Mouse (Mus musculus) lung, postnatal 25 days (tissue): ENCODE results near the gene Dnah10.
"Not testable (repeated sequence)": the region's sequence is repeated elsewhere in the genome, so short reads cannot be mapped to it uniquely, and the experiment has no call there.

Experiments used
- DNase-seq: peaks from one replicate; pipeline ENCODE4 v3.0.0; 2022; ENCODE audit warnings: low spot score

Dnah10 gene

GRCm38 (mm10) chr5:124724997-124725396 lies at the start of gene Dnah10:
TSS of gene Dnah10 (plus strand) at chr5:124725085.
- DNase-seq = no peak

GRCm38 (mm10) chr5:124713741-124714140 lies 11.1 kb upstream of the Dnah10 start:
- DNase-seq = no peak

- DNase-seq = peak; percentile 12
Observed at GRCm38 (mm10) chr5:124715135-124715534, 9.8 kb upstream of the Dnah10 start.

DNA sequence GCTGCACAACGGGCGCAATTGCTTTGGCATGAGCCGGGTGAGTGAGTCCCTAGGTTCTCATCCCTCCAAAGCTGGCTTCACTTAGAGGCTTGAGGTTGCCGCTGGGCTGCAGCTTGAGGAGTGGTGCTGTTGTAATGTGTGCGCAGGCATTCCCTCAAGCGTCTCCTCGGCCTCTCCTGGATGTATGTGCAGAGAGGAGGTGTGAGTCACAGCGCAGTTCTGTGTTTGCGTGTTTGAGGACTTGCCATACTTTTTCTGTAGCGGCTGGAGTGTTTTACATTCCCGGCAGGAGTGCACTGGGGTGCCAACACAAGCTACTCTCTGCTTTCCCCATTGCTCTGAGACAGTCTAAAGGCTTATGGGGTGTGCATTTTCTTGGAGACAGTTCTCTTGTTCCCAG lies 6.9 kb upstream of the Dnah10 start:
- DNase-seq = no peak

DNA sequence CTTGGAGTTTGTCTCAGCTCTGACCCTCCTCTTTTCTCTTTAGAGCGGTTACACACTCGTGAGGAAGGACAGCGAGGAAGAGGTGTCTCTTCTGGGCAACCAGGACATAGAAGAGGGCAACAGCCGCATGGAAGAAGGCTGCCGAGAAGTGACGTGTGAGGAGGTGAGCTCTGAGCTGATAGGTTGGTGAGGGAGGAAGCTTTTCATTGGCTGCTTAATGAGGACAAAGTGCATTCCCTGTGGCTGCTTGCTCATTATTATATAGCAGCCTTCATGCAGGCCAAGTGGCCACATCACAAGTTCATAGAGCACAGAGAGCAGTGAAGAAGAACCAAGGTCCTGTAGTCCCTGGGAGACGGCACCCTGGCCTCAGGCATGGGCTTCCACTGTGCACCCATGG lies 6.5 kb upstream of the Dnah10 start:
- DNase-seq = no peak

GRCm38 (mm10) chr5:124723125-124723524 lies 1.8 kb upstream of the Dnah10 start:
- no peak for DNase-seq

DNA sequence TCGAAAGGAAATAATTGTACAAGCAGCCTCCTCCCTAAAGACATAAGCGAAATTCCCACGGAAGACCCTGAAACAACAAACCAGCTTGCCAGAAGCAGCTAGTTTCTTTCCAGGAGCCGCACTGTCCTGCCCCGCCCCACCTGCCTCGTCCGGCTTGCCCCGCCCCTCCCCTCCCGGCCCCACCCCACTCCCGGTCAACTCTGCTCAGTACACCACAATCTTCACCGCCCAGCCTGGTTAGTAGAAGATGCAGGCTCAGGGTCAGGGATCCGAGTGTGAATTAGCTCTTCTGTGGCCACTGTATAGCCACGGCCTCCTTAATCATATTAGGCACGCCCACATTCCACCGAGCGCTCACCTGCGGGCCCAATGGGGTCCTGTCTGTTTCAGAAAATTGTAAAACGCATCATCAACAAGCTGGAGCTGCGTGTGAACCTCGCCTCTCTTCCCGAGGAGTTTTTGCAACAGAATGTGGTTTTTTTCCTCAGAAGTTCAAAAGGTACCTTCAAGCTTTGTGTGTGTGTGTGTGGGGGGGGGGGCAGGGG lies 4.8 kb downstream of the Dnah10 start:
- no peak for DNase-seq

GRCm38 (mm10) chr5:124733961-124734360 lies 9.1 kb downstream of the Dnah10 start:
- no peak for DNase-seq

DNA sequence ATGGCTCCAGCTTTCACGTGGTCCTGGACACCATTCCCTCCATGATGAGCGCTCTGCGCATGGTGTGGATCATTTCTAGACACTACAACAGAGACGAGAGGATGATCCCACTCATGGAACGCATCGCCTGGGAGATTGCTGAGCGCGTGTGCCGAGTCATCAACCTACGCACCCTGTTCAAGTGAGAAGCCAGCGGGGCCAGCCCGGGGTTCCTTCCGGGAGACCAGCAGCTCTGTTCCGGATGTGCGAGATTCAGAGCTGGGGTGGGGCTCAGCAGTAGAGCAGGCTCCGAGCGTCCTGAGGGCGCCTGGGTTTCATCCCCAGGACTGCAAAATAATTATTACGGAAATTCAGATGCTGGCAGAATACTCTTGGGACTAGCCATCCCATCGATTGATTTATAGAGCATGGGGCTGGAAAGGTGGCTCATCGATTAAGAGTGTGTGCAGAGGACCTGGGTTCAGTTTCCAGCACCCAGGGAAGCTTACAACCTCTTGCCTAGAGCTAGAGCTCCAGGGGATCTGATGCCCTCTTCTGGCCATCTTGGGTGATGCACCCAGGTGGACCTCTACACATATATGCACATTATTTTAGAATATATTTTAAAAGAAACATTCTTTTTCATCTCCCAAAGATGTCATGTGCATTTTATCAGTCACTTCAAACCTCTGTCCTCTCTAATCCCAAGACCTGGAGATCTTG lies 17.2 kb downstream of the Dnah10 start:
- no peak for DNase-seq

DNA sequence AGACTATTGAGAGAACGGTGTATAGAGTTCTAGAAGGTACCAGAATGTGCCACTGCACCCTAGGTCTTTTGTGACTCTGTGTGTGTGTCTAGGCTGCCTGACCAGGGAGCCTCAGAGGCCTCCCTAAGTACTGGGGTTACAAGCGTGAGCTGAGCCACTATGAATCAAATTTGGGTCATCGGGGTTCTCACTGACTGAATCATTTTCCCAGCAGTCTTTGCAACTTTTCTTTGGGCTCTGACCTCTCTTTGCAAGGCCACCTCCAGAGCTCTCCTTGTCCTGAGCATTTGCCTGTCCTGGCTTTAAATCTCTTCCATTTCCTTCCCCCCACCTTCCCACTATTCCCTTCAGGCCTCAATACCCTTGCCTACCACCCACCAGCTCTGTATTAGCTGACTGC lies 19.0 kb downstream of the Dnah10 start:
- no peak for DNase-seq

GRCm38 (mm10) chr5:124746220-124746619 lies 21.3 kb downstream of the Dnah10 start:
- no peak for DNase-seq

- DNase-seq = no peak
Observed at GRCm38 (mm10) chr5:124748296-124748695, 23.4 kb downstream of the Dnah10 start.

DNA sequence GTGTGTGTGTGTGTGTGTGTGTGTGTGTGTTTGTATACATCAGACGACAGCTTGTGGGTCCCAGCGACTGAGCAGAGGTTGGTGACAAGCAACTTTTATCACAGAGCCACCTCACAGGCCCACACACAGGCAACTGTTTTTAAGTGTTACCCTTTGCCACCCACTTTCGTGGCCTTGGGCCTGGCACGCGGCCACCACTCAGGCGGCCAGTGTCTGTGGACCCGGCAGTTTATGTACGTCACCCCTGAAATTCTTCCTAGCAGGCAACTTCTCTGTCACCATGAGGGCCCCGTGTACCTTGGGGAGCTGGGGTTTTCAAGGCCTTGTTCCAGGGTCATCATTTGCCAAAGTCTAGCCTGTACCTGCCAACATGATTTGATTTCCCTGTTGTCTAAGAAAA lies 26.8 kb downstream of the Dnah10 start:
- DNase-seq = no peak

DNA sequence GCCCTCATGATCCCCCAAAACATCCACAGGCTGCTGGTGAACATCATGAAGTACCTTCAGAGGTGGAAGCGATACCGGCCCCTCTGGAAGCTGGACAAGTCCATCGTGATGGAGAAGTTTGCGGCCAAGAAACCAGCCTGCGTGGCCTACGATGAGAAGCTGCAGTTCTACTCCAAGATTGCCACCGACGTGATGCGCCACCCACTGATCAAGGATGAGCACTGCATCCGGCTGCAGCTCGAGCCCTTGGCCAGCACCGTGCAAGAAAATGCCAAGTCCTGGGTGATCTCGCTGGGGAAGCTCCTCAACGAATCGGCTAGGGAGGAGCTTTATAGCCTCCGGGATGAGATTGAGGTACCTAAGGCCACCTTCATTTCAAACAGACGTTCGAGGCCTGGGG lies 36.1 kb downstream of the Dnah10 start:
- DNase-seq = no peak

- DNase-seq = no peak
Observed at GRCm38 (mm10) chr5:124761787-124762186, 36.9 kb downstream of the Dnah10 start.

DNA sequence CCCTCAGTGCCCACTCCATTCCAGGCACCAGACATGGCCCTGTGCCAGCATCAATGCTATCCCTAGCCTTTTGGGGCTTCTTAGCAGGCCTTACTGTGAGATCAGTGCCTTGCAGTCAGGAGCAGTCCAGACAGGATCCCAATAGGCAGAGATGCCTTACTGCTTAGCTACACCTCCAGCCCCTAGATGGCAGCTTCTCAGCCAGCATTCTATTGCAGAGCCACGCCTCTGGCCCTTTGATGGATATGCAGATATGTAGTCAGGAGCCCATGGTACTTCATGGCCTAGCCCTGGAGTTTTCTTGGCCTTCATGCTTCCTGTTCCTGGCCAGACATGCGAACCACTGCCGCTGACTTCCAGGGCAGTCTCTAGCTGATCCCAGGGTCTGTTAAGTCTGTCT lies 49.7 kb downstream of the Dnah10 start:
- no peak for DNase-seq

DNA sequence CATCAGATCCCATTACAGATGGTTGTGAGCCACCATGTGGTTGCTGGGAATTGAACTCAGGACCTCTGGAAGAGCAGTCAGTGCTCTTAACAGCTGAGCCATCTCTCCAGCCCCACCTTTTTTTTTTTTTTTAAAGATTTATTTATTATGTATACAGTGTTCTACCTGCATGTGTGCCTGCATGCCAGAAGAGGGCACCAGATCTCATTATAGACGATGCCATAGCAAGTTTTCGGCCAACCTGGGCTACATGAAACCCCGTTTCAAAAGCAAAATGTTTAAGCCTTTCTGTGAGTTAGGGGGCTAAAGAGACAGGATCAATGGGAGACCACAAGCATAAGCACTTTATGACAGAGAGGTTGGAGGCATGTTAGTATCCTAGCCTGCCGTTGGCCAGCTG lies 51.4 kb downstream of the Dnah10 start:
- not testable (repeated sequence) for DNase-seq

GRCm38 (mm10) chr5:124777178-124777709 lies 52.4 kb downstream of the Dnah10 start:
- peak; percentile 37 for DNase-seq

GRCm38 (mm10) chr5:124779926-124780325 lies 55.0 kb downstream of the Dnah10 start:
- no peak for DNase-seq

- DNase-seq = no peak
Observed at GRCm38 (mm10) chr5:124781696-124782095, 56.8 kb downstream of the Dnah10 start.

DNA sequence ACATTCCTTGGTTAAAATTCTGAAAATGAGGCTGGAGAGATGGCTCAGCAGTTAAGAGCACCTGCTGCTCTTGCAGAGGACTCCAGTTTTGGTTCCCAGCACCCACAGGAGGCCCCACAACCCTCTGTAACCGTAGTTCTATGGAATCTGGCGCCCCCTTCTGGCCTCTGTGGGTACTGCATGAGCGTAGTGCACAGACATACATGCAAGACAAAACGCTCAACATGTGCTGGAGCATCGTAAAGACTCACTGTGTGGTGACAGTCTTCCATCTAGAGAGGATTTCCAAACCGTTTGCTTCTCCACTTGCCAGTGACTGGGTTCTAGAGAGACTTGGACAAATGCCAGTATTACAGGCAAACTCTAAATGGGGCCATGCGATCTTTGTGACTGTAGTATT lies 60.8 kb downstream of the Dnah10 start:
- DNase-seq = no peak

GRCm38 (mm10) chr5:124792112-124792511 lies 67.2 kb downstream of the Dnah10 start:
- no peak for DNase-seq

DNA sequence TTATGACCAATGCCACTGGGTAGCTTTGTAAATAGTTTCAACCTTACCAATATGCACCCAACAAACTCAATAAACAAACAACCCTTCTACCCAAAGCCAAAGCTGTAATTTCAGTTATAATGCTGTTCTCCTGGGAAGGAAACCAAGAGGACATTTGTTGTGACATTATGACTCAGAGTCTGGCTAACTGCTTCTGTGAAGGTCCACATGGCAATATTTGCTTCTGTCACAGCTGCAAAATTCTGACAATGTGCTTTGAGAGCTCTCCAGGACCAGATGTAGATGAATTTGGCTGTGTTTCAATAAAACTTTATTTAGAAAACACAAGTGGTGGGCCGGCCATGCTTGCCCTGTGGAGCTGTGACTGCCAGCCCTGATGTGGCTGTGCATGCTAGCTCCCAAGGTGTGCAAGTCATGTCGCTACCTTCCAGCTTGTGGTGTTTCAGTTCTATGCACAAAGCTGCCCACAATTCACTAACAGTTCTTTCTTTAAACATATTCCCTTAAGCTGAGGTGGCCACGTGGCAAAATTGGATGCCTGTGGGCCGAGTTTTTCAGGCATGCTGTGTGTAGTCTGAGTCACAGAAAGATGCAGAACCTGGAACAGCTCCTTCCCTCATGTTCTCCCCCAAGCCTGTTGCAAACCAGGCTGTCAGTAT lies 85.0 kb downstream of the Dnah10 start:
- peak; percentile 52 for DNase-seq
